Mouse (Mus musculus) ES-Bruce4 (cell line): ENCODE results near the gene Tmem174. TPM values are rescaled to one million over a fixed set of nuclear protein-coding genes. Genes with fewer than 3 reads are reported as not detected.

Experiments used
- H3K27ac ChIP-seq: 2 replicates; pipeline ENCODE4 v1.5.1; 2012; ENCODE audit warnings: low read length, inconsistent platforms; ENCODE audit not compliant: insufficient read depth
- H3K27me3 ChIP-seq: 2 replicates; pipeline ENCODE4 v1.6.1; 2012; ENCODE audit warnings: mild to moderate bottlenecking, low read length, inconsistent platforms; ENCODE audit not compliant: control insufficient read depth, poor library complexity, insufficient read depth, severe bottlenecking
- H3K36me3 ChIP-seq: 2 replicates; pipeline ENCODE4 v1.6.1; 2012; ENCODE audit warnings: inconsistent platforms, mild to moderate bottlenecking, low read length, moderate library complexity; ENCODE audit not compliant: control insufficient read depth, poor library complexity, insufficient read depth, severe bottlenecking
- H3K4me1 ChIP-seq: one replicate; pipeline ENCODE4 v1.8.1; 2011; ENCODE audit warnings: low read length; ENCODE audit not compliant: control insufficient read depth, insufficient read depth
- H3K4me3 ChIP-seq: 2 replicates; pipeline ENCODE4 v1.5.1; 2011; ENCODE audit warnings: low read depth, mild to moderate bottlenecking, low read length
- H3K9ac ChIP-seq: 2 replicates; pipeline ENCODE4 v1.6.1; 2012; ENCODE audit warnings: low read depth, mild to moderate bottlenecking, inconsistent platforms; ENCODE audit not compliant: poor library complexity, severe bottlenecking
- H3K9me3 ChIP-seq: replicated peaks from 2 replicates; pipeline ENCODE4 v1.6.1; 2012; ENCODE audit warnings: mild to moderate bottlenecking, low read length, inconsistent platforms; ENCODE audit not compliant: control insufficient read depth, poor library complexity, insufficient read depth, severe bottlenecking
- CTCF ChIP-seq: IDR thresholded peaks from one replicate; pipeline ENCODE4 v1.8.1; 2011; ENCODE audit warnings: low read depth, low read length
- EP300 ChIP-seq: IDR thresholded peaks from 2 replicates; pipeline ENCODE4 v1.6.1; 2011; ENCODE audit warnings: low read depth, low read length; ENCODE audit not compliant: insufficient read depth
- POLR2A ChIP-seq: IDR thresholded peaks from one replicate; pipeline ENCODE4 v1.8.1; 2011; ENCODE audit warnings: low read length; ENCODE audit not compliant: insufficient read depth
- polyA plus RNA-seq: library from polyadenylated mRNA; stranded (reverse); fragments of >200 nt; gene quantifications from 2 replicates; pipeline ENCODE4 v1.2.4, GENCODE M21; 2011; ENCODE audit warnings: low read depth; ENCODE audit not compliant: missing spikeins, insufficient read depth, insufficient read length

The Tmem174 gene
- polyA plus RNA-seq, 1 experiment = not detected

- H3K36me3 ChIP-seq = no peaks in the 10 kb centered on the region
- no peaks in the 10 kb centered on the region for H3K9me3 ChIP-seq
- no peaks in the 10 kb centered on the region for H3K4me1 ChIP-seq
- no peak overlapping the region for H3K27ac ChIP-seq
- H3K27me3 ChIP-seq = no peaks in the 10 kb centered on the region
- TF ChIP-seq CTCF = no peak
- TF ChIP-seq POLR2A = no peak
- TF ChIP-seq EP300 = no peak
- H3K4me3 ChIP-seq = no peak overlapping the region
- H3K9ac ChIP-seq = no peak overlapping the region
These were observed 36.7 kb upstream of the Tmem174 start for GRCm38 (mm10) chr13:98673922-98674321.

- Histone ChIP-seq H3K9me3 (no peaks in the 10 kb centered on the region), H3K36me3 (no peaks in the 10 kb centered on the region), H3K4me3 (no peak overlapping the region), H3K9ac (no peak overlapping the region), H3K27ac (no peak overlapping the region), H3K4me1 (no peaks in the 10 kb centered on the region), H3K27me3 (no peaks in the 10 kb centered on the region)
- TF ChIP-seq POLR2A = no peak
- TF ChIP-seq CTCF = no peak
- no peak for TF ChIP-seq EP300
These were observed 32.1 kb upstream of the Tmem174 start for GRCm38 (mm10) chr13:98669296-98669695.

DNA sequence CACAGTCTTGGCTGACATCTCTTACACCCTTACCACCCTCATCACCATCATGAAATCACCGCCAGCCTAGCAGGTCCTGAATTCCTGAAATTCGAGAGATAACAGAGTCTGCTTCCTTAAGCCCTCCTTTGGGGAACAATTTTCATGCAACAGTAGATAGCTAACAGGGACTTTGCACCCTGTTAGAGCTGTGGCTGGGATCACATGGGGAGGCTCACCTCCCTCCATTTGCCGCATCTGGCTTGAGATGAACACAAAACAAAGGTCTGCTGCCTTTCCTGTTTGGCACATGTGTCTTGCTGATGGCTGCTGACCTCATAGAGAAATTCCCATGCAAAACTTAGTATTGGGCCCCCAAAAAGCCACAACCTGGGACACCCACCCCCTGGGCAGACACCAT is 30.1 kb upstream of the Tmem174 start:
- Histone ChIP-seq H3K27me3 (no peaks in the 10 kb centered on the region), H3K4me1 (no peaks in the 10 kb centered on the region)

GRCm38 (mm10) chr13:98665240-98665639 is 28.0 kb upstream of the Tmem174 start:
- no peaks in the 10 kb centered on the region for H3K4me1 ChIP-seq
- TF ChIP-seq POLR2A (no peak), EP300 (no peak), CTCF (no peak)
- H3K9me3 ChIP-seq = peaks cover 4% of the 10 kb centered on the region
- H3K9ac ChIP-seq = no peak overlapping the region
- no peak overlapping the region for H3K27ac ChIP-seq
- no peak overlapping the region for H3K4me3 ChIP-seq
- no peaks in the 10 kb centered on the region for H3K36me3 ChIP-seq
- H3K27me3 ChIP-seq = no peaks in the 10 kb centered on the region

More for the DNA sequence above, 30.1 kb upstream of the Tmem174 start:
- TF ChIP-seq CTCF (no peak), POLR2A (no peak)
- no peak overlapping the region for H3K9ac ChIP-seq
- peaks cover 4% of the 10 kb centered on the region for H3K9me3 ChIP-seq
- no peak overlapping the region for H3K4me3 ChIP-seq
- no peak overlapping the region for H3K27ac ChIP-seq
- no peaks in the 10 kb centered on the region for H3K36me3 ChIP-seq

- Histone ChIP-seq H3K36me3 (no peaks in the 10 kb centered on the region), H3K27ac (no peak overlapping the region), H3K4me3 (no peak overlapping the region), H3K9ac (no peak overlapping the region), H3K9me3 (peaks cover 4% of the 10 kb centered on the region), H3K4me1 (no peaks in the 10 kb centered on the region), H3K27me3 (no peaks in the 10 kb centered on the region)
- TF ChIP-seq CTCF (no peak), POLR2A (no peak), EP300 (no peak)
These were observed 25.0 kb upstream of the Tmem174 start for GRCm38 (mm10) chr13:98662173-98662675.

DNA sequence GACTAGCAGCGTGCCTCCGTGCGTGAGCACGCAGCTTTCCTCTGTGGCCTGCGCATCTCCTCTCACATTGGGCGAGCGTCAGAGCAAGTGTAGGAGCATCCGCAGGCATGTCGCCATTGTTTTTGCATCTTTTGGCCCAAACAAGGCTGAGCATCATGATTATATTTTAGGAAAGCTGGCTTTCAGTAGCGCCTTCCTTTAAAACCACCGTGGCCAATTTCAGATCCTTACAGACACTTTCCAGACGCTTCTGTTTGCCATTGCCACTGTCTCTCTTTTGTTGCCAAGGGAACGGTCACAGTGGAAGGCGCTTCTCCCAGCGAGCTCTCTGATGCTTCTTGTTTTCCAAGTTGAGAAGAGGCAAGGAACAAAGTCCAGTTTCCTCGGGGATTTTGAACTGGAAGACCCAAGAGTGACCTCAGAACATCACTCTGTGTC is 18.8 kb upstream of the Tmem174 start:
- Histone ChIP-seq H3K4me1 (no peaks in the 10 kb centered on the region), H3K27ac (no peak overlapping the region), H3K9me3 (no peaks in the 10 kb centered on the region), H3K36me3 (no peaks in the 10 kb centered on the region), H3K27me3 (no peaks in the 10 kb centered on the region), H3K4me3 (no peak overlapping the region), H3K9ac (no peak overlapping the region)
- TF ChIP-seq EP300 (no peak), CTCF (no peak), POLR2A (no peak)
